Mouse (Mus musculus) ES-Bruce4 (cell line): ENCODE data around the gene Gm44503. TPM values are rescaled to one million over a fixed set of nuclear protein-coding genes. Genes with fewer than 3 reads are reported as not detected.

ENCODE experiments used
- H3K27ac ChIP-seq: 2 replicates; pipeline ENCODE4 v1.5.1; 2012; ENCODE audit warnings: low read length, inconsistent platforms; ENCODE audit not compliant: insufficient read depth
- H3K27me3 ChIP-seq: 2 replicates; pipeline ENCODE4 v1.6.1; 2012; ENCODE audit warnings: mild to moderate bottlenecking, low read length, inconsistent platforms; ENCODE audit not compliant: control insufficient read depth, poor library complexity, insufficient read depth, severe bottlenecking
- H3K36me3 ChIP-seq: 2 replicates; pipeline ENCODE4 v1.6.1; 2012; ENCODE audit warnings: inconsistent platforms, mild to moderate bottlenecking, low read length, moderate library complexity; ENCODE audit not compliant: control insufficient read depth, poor library complexity, insufficient read depth, severe bottlenecking
- H3K4me1 ChIP-seq: one replicate; pipeline ENCODE4 v1.8.1; 2011; ENCODE audit warnings: low read length; ENCODE audit not compliant: control insufficient read depth, insufficient read depth
- H3K4me3 ChIP-seq: 2 replicates; pipeline ENCODE4 v1.5.1; 2011; ENCODE audit warnings: low read depth, mild to moderate bottlenecking, low read length
- H3K9ac ChIP-seq: 2 replicates; pipeline ENCODE4 v1.6.1; 2012; ENCODE audit warnings: low read depth, mild to moderate bottlenecking, inconsistent platforms; ENCODE audit not compliant: poor library complexity, severe bottlenecking
- H3K9me3 ChIP-seq: replicated peaks from 2 replicates; pipeline ENCODE4 v1.6.1; 2012; ENCODE audit warnings: mild to moderate bottlenecking, low read length, inconsistent platforms; ENCODE audit not compliant: control insufficient read depth, poor library complexity, insufficient read depth, severe bottlenecking
- CTCF ChIP-seq: IDR thresholded peaks from one replicate; pipeline ENCODE4 v1.8.1; 2011; ENCODE audit warnings: low read depth, low read length
- EP300 ChIP-seq: IDR thresholded peaks from 2 replicates; pipeline ENCODE4 v1.6.1; 2011; ENCODE audit warnings: low read depth, low read length; ENCODE audit not compliant: insufficient read depth
- POLR2A ChIP-seq: IDR thresholded peaks from one replicate; pipeline ENCODE4 v1.8.1; 2011; ENCODE audit warnings: low read length; ENCODE audit not compliant: insufficient read depth
- polyA plus RNA-seq: library from polyadenylated mRNA; stranded (reverse); fragments of >200 nt; gene quantifications from 2 replicates; pipeline ENCODE4 v1.2.4, GENCODE M21; 2011; ENCODE audit warnings: low read depth; ENCODE audit not compliant: missing spikeins, insufficient read depth, insufficient read length

The Gm44503 gene
- polyA plus RNA-seq, 1 experiment: not detected

GRCm38 (mm10) chr9:72925021-72925934, 33.4 kb upstream of the Gm44503 start, which contains the start of gene Pygo1:
Gene Pygo1, plus strand, starts transcription at chr9:72925645.
- Histone ChIP-seq H3K36me3 (no peaks in the 10 kb centered on the region), H3K4me3 (peak within 1 kb of the TSS; percentile 94), H3K27me3 (peaks cover 11% of the 10 kb centered on the region; the same call in 1 of the 2 replicates), H3K4me1 (no peaks in the 10 kb centered on the region), H3K9ac (peak within 1 kb of the TSS; percentile 96), H3K27ac (no peak within 1 kb of the TSS), H3K9me3 (no peaks in the 10 kb centered on the region)
- TF ChIP-seq POLR2A (no peak), CTCF (no peak), EP300 (no peak)

- H3K9ac ChIP-seq: peak overlapping the region; percentile 96
- peaks cover 11% of the 10 kb centered on the region; the same call in 1 of the 2 replicates for H3K27me3 ChIP-seq
- no peak overlapping the region for H3K27ac ChIP-seq
- no peaks in the 10 kb centered on the region for H3K9me3 ChIP-seq
- no peaks in the 10 kb centered on the region for H3K4me1 ChIP-seq
- H3K4me3 ChIP-seq: peak overlapping the region; percentile 94
- no peaks in the 10 kb centered on the region for H3K36me3 ChIP-seq
- TF ChIP-seq CTCF (no peak), POLR2A (no peak), EP300 (no peak)
These were observed 32.8 kb upstream of the Gm44503 start for GRCm38 (mm10) chr9:72925935-72926258.

- TF ChIP-seq EP300: no peak
- TF ChIP-seq POLR2A: no peak
- TF ChIP-seq CTCF: no peak
- no peaks in the 10 kb centered on the region for H3K36me3 ChIP-seq
These were observed 27.4 kb upstream of the Gm44503 start for GRCm38 (mm10) chr9:72931166-72931790.

GRCm38 (mm10) chr9:72935309-72935708, 23.3 kb upstream of the Gm44503 start:
- H3K36me3 ChIP-seq: no peaks in the 10 kb centered on the region
- no peak overlapping the region for H3K4me3 ChIP-seq
- no peak overlapping the region for H3K27ac ChIP-seq
- H3K9me3 ChIP-seq: no peaks in the 10 kb centered on the region
- H3K4me1 ChIP-seq: no peaks in the 10 kb centered on the region
- H3K9ac ChIP-seq: no peak overlapping the region
- no peaks in the 10 kb centered on the region for H3K27me3 ChIP-seq
- TF ChIP-seq CTCF (peak; percentile 61), EP300 (no peak)

More at GRCm38 (mm10) chr9:72931166-72931790, 27.4 kb upstream of the Gm44503 start:
- H3K9me3 ChIP-seq: no peaks in the 10 kb centered on the region
- H3K4me3 ChIP-seq: no peak overlapping the region
- H3K4me1 ChIP-seq: no peaks in the 10 kb centered on the region
- no peak overlapping the region for H3K27ac ChIP-seq
- peaks cover 1% of the 10 kb centered on the region; the same call in 1 of the 2 replicates for H3K27me3 ChIP-seq
- no peak overlapping the region for H3K9ac ChIP-seq

GRCm38 (mm10) chr9:72936301-72936700, 22.4 kb upstream of the Gm44503 start:
- no peaks in the 10 kb centered on the region for H3K9me3 ChIP-seq
- no peak overlapping the region for H3K9ac ChIP-seq
- no peak overlapping the region for H3K27ac ChIP-seq
- H3K4me3 ChIP-seq: no peak overlapping the region
- no peaks in the 10 kb centered on the region for H3K4me1 ChIP-seq
- no peaks in the 10 kb centered on the region for H3K27me3 ChIP-seq
- H3K36me3 ChIP-seq: no peaks in the 10 kb centered on the region
- TF ChIP-seq EP300: no peak
- no peak for TF ChIP-seq POLR2A
- TF ChIP-seq CTCF: no peak

GRCm38 (mm10) chr9:72943424-72943823, 15.2 kb upstream of the Gm44503 start:
- no peaks in the 10 kb centered on the region for H3K4me1 ChIP-seq
- no peak overlapping the region for H3K9ac ChIP-seq
- H3K27me3 ChIP-seq: no peaks in the 10 kb centered on the region
- peaks cover 5% of the 10 kb centered on the region for H3K9me3 ChIP-seq
- TF ChIP-seq EP300: no peak
- TF ChIP-seq CTCF: peak; percentile 68
- TF ChIP-seq POLR2A: no peak
- H3K27ac ChIP-seq: no peak overlapping the region
- H3K4me3 ChIP-seq: no peak overlapping the region
- H3K36me3 ChIP-seq: no peaks in the 10 kb centered on the region
